Mouse (Mus musculus) CH12.LX (cell line): ENCODE results near the gene Itgad.

Source experiments
- CHD1 ChIP-seq: IDR thresholded peaks from 2 replicates; pipeline ENCODE4 v1.6.1; 2012; ENCODE audit warnings: low read depth, low read length, improper control_type of control experiment, inconsistent platforms
- CTCF ChIP-seq, 2 experiments: IDR thresholded peaks in 1 of 2; conservative IDR thresholded peaks in 1 of 2; 2 replicates each; pipeline ENCODE4 v1.5.1; 2011 to 2012; ENCODE audit warnings: low read depth in 2 of 2, low read length in 2 of 2, improper control_type of control experiment in 1 of 2, inconsistent platforms in 1 of 2, mild to moderate bottlenecking in 1 of 2, moderate library complexity in 1 of 2
- NELFE ChIP-seq: IDR thresholded peaks from 2 replicates; pipeline ENCODE4 v1.6.1; 2011; ENCODE audit warnings: low read depth, low read length, improper control_type of control experiment
- POLR2A ChIP-seq: IDR thresholded peaks from 2 replicates; pipeline ENCODE4 v1.6.1; 2011; ENCODE audit warnings: low read depth, mild to moderate bottlenecking, improper control_type of control experiment, low read length

DNA sequence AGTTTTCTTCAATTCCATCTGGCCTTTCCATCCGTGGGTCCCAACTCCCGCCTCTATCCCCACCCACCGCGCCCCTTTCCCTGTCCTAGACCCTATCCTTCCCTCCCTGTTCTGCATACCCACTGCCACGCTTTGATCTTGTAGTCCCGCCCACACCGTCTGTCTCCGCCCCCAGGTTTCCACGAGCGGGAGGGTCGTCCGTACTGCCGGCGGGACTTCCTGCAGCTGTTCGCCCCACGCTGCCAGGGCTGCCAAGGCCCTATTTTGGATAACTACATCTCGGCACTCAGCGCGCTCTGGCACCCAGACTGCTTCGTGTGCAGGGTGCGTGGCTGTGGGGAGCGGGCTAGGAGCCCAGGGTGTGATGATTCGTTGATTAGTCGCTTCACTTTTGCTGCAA is 98.4 kb downstream of the Itgad start:
- TF ChIP-seq NELFE (no peak), CTCF (conservative IDR thresholded peaks at IDR 0.05 in 1 of 2, IDR thresholded peaks at IDR 0.05 in 1 of 2; ENCODE audit: low read depth in 2 of 2, low read length in 2 of 2) (no peak), POLR2A (no peak), CHD1 (no peak)
